Mouse (Mus musculus) thymus, postnatal 25 days (tissue): Measurements from ENCODE around the gene Tcp11.

Experiments
- DNase-seq: peaks from one replicate; pipeline ENCODE4 v3.0.0; 2022

Tcp11 gene

DNA sequence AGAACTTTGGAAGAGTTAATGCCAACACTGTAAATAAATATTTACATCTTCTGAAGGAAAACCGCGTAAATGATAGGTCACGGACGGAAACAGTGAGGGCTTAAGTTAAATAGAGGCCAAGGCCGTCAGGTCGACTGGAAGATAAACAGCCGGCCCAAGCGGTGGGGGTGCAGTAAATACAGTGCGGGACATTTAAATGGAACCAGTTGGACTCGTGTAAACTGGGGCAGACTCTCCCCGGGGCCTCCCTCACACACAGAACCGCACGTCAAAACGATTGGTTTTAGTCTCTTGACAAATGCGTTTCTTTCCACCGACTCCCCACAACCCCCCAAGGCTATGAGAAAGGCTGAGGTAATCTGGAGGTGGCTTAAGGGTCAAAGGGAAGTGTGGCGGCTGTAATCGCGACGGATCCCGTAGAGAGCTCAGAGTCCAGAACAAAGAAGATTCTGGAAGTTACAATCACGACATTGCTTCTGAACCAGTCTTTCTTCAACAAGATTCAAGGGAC, 4.0 kb upstream of the Tcp11 start:
- DNase-seq = no peak

DNA sequence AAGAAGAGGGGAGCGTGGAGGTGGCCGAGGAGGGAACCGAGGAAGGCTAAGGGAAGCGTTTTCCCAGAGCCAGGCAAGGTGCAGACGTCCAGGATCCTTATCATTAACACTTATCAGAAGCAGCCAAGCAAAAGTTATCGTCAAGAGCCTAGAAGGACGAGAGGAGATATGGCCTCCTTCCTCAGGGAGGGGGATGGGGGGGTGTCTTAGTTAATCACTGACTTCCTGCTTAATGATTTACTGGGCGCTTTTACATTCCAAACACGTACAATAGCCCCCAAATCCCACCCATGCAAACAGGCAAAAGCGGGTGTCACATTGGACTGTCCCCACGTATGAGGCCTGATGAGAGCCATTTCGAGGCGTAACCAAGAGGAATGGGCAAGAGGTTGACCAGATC, 2.4 kb upstream of the Tcp11 start:
- DNase-seq = no peak

DNA sequence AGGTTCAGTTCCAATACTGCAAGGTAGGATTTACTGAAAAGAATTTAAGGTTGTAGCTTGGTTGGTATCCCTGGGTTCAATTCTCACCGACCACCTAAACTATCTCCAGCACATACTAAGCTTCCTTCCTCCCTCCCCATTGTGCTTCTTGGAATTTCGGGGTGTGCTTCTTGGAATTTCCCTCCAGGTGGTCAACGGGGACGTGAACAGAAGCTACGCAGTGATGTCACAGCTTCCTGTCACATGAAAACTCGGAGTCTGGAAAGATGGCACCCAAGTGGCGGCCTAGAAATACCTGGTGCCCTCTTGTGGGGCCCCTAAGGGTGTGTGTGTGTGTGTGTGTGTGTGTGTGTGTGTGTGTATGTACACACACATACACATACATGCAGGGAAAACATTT, 1.4 kb upstream of the Tcp11 start:
- no peak for DNase-seq

DNA sequence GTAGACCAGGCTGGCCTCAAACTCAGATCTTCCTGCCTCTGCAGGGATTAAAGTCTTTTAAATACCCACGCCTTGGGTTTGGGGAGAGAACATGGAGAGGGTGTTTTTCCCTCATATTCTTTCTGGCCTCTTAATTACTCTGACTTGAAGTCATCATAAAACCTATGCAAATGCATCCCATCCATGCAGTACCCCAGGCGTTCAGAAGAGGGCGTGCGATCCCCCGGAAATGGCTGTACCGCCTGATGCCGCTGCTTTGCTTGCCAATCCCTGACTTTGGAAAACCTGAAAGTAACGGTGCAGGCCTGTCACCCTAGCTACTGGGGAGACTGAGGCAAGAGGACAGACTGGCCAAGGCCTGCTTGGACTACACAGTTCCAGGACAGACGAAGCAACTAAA, 946 bp upstream of the Tcp11 start:
- DNase-seq = peak; percentile 51

DNA sequence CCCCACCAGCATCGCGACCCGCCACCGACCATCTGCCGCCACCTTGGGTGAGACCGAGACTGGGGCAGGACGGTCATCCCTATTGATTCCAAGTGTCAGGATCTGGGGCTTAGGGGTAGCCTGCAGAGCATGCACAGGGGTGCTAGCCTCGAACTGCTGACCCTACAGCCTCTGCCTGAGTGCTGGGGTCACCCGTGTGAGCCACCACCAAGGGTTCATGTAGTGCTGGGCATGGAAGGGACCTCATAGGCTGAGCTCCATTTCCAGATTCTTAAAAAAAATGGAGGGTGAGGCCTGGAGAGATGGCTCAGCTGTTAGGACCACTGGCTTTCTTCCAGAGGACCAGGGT, 352 bp upstream of the Tcp11 start:
- DNase-seq = no peak

GRCm38 (mm10) chr17:28079618-28080017, 821 bp downstream of the Tcp11 start:
- peak; percentile 92 for DNase-seq

DNA sequence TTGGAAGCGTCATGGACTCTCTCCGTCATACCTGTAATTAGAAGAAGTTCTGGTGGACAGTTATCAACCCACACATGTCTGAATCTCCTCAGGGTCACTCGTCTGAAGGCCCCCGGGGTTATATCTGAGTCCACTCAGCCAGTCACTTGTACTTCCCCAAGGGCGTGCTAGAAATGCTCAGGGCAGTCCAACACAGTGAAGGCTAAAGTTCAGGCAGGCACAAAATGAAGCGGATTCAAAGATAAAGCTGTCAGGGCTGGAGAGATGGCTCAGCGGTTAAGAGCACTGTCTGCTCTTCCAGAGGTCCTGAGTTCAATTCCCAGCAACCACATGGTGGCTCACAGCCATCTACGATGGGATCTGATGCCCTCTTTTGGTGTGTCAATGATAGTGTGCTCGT, 2.4 kb downstream of the Tcp11 start:
- no peak for DNase-seq

DNA sequence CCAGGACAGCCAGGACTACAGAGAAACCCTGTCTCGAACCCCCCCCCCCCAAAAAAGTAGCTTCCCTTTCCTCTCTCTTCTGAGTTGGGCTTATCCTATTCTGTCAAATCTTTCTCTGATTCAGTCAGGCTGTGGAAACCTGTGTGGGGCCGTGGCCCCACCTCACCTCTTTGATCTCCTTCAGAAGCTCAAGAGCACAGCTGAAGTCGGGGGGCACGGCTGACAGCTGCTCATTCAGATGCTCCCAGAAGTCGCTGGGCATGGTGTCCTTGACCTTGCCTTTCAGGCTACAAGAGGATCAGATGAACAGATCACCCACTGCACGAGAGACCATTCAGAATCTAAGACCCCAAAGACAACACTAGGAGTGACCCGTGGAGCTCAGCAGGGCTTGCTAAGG, 6.0 kb downstream of the Tcp11 start:
- DNase-seq = peak; percentile 47

DNA sequence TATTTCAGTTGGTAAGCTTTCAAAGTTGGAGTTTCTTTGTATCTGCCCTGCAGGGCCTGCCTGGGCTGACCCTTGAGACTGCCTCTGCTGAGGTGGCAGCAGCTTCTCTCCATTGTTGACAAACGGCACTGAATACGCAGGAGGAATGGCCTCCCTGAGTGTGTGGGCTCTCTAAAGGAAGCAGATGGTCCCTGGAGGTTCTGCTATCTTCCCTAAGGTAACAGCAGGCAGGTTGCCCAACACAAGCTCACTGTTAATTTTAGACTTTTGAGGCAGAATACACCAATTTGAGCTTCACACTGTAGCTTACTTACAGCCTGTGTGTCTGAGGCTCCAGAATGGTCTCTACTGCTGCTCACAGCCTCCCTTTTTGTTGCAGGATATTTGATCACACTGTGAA, 7.7 kb downstream of the Tcp11 start:
- DNase-seq = no peak

GRCm38 (mm10) chr17:28070256-28070655, 10.2 kb downstream of the Tcp11 start:
- DNase-seq = no peak

DNA sequence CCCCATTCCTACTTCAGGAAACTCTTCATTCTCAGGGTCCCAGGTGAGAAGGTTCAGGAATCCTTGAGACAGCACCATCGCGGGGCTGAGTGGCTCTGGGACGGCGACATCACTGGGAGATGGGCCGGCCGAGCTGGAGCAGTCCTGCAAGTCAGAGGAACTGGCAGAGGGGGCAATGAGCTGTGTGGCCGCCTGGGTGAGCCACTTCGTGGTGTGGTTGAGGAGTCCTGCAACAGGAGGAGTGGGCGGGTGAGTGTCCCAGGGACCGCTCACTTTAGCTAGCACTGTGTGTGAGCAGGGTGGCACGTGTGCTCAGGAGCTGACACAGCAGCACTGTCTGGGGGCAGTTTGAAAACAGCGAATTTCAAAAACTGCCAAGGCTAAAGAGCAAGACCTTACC, 11.0 kb downstream of the Tcp11 start:
- DNase-seq = no peak

DNA sequence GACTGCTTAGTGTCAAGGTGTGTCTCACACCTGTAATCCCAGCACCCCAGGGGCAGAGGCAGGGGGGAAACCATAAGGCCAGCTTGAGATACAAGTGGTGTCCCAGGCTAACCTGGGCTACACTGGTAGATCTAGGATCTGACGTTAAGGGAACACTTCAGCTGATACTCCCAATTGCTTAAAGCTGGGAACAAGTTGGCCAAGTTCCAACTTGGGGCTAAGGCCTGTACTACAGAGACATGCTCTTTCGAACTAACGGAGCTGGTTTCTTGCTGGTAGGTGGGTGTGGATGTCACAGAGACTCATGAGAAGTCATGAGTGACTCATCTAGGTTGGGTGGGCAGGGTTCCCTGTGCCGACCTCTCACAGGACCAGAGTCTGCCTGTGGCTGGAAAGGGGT, 13.1 kb downstream of the Tcp11 start:
- no peak for DNase-seq

- DNase-seq = no peak
These were observed 17.3 kb downstream of the Tcp11 start for GRCm38 (mm10) chr17:28063163-28063562.

DNA sequence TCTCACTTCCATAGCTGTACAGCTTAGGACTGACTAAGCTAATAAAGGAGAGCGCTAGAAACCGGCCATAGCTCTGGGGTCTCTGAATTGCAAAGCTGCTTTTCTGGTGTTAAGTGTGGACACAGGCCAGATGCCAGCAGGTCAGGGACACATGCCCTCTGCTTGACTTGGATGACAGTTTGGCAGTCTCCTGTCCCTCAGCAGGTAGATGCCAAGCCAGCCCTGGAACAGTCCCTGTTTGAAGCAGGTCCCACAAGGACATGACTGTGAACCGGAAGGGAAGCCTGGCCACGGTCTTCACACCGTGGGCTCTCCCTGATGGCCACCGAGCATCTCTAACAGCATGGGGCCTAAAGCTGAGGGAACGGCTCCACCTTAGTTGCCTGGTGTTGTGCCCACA, 17.7 kb downstream of the Tcp11 start:
- no peak for DNase-seq

GRCm38 (mm10) chr17:28061472-28061871, 19.0 kb downstream of the Tcp11 start:
- peak; percentile 23 for DNase-seq

DNA sequence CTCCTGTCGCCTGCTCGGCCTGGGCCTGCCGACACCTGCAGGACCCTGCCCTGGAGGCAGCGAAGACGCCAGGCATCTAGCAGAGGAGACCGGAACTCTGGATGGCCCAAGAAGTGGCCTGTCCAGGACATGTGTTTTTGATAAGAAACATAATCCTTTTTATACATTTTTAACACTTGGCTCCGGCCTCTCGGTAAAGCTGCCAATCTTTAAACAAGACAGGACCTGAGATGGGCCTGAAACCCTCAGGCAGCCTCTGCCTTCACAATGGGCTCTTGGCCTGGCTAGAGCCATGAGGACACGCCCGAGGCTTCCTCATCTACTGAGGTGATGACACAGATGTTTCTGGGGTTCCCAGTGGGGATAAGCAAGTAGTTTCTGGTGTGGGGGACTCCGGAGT, 19.8 kb downstream of the Tcp11 start:
- DNase-seq = no peak

DNA sequence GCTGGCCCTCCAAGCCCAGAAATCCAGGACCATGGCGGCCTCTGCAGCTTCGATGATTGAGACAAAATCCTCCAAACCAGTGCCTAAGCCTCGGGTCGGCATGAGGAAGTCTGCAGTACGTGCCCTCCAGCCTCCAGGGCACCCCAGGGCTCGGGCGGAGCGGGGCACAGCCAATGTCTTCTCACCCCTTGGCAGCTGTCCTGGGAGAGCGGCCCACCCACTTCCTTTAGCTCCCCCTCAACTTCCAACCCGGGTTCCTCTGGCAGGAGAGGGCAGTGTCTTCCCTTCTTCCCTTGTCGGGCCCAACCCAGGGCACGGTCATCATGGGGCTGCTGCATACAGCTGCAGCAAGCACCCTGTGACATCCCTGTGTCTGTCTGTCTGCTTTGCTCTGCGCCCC, 22.1 kb downstream of the Tcp11 start:
- no peak for DNase-seq

- DNase-seq = no peak
These were observed 28.1 kb downstream of the Tcp11 start for GRCm38 (mm10) chr17:28052293-28052863.

DNA sequence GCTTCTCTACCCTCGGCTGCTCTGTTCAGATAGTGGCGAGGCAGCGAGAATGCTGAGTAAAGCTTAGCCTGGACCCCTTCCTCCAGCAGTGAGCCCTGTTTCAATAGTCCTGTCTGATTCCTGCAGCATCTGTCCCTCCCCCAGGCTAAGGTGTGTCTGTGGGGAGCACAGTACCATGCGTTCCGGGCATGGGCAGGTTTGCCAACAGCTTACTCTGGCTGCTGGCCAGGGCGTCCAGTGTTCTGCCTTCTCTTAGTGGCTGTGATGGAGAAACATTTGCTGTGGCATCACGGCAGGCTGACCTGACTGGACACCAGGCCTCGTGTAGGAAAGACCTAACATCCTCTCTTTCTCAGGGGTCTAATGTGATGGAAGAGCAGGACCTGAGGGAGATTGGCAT, 30.2 kb downstream of the Tcp11 start:
- no peak for DNase-seq

GRCm38 (mm10) chr17:28048425-28048824, 32.0 kb downstream of the Tcp11 start:
- peak; percentile 58 for DNase-seq

DNA sequence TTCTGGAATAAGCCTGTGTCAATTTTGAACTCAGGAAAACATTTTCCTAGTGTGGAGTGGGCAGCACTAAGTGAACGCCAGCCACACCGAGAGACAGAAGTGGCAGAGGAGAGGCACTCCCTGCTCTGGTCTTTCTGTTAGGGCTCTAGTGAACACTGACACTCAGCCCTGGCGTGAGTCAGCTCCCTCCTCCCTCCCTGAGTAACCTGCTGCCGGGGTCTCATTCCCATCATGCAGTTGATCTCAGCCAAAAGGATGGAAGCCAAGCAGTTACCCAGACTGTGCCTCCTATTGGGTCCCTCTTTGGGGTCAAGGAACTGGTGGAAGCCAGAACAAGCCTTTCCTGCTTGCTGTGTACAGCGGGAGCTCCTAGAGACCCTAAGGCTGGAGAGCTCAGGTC, 32.9 kb downstream of the Tcp11 start:
- DNase-seq = no peak

- no peak for DNase-seq
These were observed 33.4 kb downstream of the Tcp11 start for GRCm38 (mm10) chr17:28047017-28047416.

DNA sequence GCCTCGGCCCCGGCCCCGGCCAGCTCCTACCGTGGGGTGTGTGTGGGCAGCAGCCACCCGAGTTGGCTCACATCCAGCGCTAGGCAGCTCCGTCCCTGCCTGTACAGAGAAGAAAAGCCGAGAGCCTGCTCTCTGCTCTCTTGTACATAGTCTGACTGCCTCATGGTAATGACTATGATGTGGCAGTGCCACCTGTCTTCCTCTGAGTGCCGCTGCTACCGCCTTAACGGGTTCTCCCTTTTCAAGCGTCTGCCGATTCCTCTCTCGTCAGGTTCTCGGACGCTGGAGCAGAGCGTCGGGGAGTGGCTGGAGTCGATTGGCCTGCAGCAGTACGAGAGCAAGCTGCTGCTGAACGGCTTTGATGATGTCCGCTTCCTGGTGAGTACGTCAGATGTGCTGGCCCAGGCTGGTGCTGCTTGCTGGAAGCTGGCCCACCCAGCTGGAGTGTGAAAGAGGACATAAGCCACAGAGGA, 38.1 kb downstream of the Tcp11 start:
- no peak for DNase-seq

DNA sequence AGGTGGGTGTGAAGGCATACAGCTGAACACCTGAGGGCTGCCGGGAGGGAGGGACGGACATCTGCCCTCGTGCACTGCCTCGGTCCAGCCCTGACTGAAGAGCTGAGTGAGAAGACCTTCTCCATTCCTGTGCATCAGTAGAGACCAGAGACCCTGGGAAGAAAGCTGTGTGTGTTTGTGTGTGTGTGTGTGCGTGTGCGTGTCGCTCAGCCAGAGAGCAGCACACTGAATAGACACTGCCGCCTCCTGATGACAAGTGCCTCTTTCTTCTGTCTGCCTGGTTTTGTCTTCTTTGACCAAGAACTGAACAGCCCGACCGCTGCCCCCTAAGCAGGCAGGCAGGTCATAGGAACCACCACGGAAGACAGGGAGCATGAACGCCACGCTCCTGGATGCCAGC, 39.1 kb downstream of the Tcp11 start:
- no peak for DNase-seq

- DNase-seq = no peak
These were observed 39.8 kb downstream of the Tcp11 start for GRCm38 (mm10) chr17:28040620-28041019.
